ENCODE assay signal across 8 mouse cellular contexts in the genomic region with DNA sequence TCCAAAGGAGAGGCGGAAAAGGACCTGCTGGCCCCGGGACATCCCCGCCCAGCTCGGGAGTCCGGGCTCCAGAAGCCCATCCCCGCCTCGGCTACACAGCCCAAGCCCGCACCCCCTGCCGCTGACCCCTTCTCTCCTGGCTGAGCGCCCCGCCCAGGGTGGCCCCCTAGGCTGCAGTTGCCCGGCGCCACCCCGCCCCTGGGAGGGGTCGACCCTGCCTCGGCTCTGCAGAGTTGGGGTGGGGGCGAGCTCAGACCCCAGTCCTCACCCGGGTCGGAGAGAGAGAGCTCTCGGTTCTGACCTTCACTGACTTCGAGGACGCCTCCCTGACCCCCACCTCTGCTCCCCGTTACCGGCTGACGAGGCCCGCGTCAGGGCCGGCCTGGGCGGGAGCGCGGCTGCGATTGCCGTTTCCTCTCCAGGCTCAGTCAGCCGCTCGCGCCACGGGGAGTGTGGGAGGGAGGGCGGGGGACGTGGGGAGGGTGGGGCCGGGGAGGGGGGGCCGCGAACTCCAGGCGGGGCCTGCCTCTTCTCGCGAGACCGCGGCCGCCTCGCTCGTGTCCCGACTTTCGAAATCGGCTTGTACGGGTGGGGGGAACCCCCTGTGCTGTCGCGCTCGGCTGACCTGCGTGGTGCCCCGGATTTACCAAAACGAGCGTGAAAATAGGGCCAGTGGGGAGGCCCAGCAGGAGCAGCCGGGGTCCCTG. TPM values are rescaled to one million over a fixed set of nuclear protein-coding genes. Genes with fewer than 3 reads are reported as not detected.
DNase-seq lines count a peak whose midpoint lies in the region; ATAC-seq and TF ChIP-seq lines count a peak whose summit lies in the region.

TSS of gene Ggnbp2 (minus strand) at position 481 of the 707 bp plus-strand sequence.

- peak; percentile 62 to 74 for ATAC-seq in hematopoietic stem cell, adult 5-6 weeks (replicated peaks in 1 of 2; ENCODE audit: insufficient read depth in 1 of 2, low FRiP score in 2 of 2, low TSS enrichment in 1 of 2, low read depth in 1 of 2, poor library complexity in 2 of 2, severe bottlenecking in 2 of 2)
- peak; percentile 87 for ATAC-seq in lung, postnatal 0 days

- H3K9me3 ChIP-seq in MEL (replicated peaks; ENCODE audit: insufficient read depth, low read length), result no peaks in the 10 kb centered on the region
- no peaks in the 10 kb centered on the region for H3K9me3 ChIP-seq in lung, postnatal 0 days (ENCODE audit: low read length)

- H3K4me2 ChIP-seq in lung, postnatal 0 days (replicated peaks; ENCODE audit: low read depth, low read length), result peak within 1 kb of the TSS; percentile 77

- peak within 1 kb of the TSS; percentile 97 to 98 for H3K4me3 ChIP-seq in MEL (ENCODE audit: control insufficient read depth in 1 of 2, insufficient read depth in 1 of 2, low read depth in 2 of 2, low read length in 2 of 2)
- H3K4me3 ChIP-seq in cerebellum, adult 2 months (replicated peaks; ENCODE audit: insufficient read depth, low read depth, low read length), result peak within 1 kb of the TSS; percentile 95
- peak within 1 kb of the TSS; percentile 87 for H3K4me3 ChIP-seq in lung, postnatal 0 days (ENCODE audit: low read depth, low read length)

- H3K36me3 ChIP-seq in MEL (ENCODE audit: control insufficient read depth in 1 of 2, insufficient read depth in 2 of 2, low read length in 2 of 2), result peaks cover 16 to 44% of the 10 kb centered on the region in 2 experiments
- H3K36me3 ChIP-seq in lung, postnatal 0 days (ENCODE audit: insufficient read depth, low read length), result no peaks in the 10 kb centered on the region

- H3K79me2 ChIP-seq in MEL (ENCODE audit: control insufficient read depth, insufficient read depth, low read length, poor library complexity), result peaks cover 44% of the 10 kb centered on the region

- peak within 1 kb of the TSS; percentile 100 for H3K9ac ChIP-seq in MEL (ENCODE audit: control insufficient read depth, low read depth, low read length, poor library complexity, severe bottlenecking)
- peak within 1 kb of the TSS; percentile 85 for H3K9ac ChIP-seq in lung, postnatal 0 days (replicated peaks; ENCODE audit: low read depth)

- H3K4me1 ChIP-seq in MEL (ENCODE audit: control insufficient read depth in 1 of 2, insufficient read depth in 2 of 2, low read length in 2 of 2), result peaks cover 14 to 38% of the 10 kb centered on the region in 2 experiments
- peaks cover 2% of the 10 kb centered on the region for H3K4me1 ChIP-seq in cerebellum, adult 2 months (ENCODE audit: control insufficient read depth, insufficient read depth, low read length)
- peaks cover 5% of the 10 kb centered on the region for H3K4me1 ChIP-seq in lung, postnatal 0 days (ENCODE audit: insufficient read depth, low read depth, low read length)

- peak; percentile 96 for DNase-seq in MEL (ENCODE audit: low read depth, low spot score)
- peak; percentile 92 to 93 for DNase-seq in cerebellum, adult 2 months
- peak; percentile 89 for DNase-seq in forelimb bud, embryonic 11.5 days (ENCODE audit: low read depth, low spot score)
- peak; percentile 92 for DNase-seq in layer of hippocampus, adult 9-11 months
- DNase-seq in lung, postnatal 0 days (ENCODE audit: low spot score), result peak; percentile 96
- peak; percentile 88 for DNase-seq in ovary, postnatal 14 days (ENCODE audit: low spot score)
- DNase-seq in thymus, postnatal 14 days, result peak; percentile 95

- TF ChIP-seq EP300 in MEL (IDR thresholded peaks at IDR 0.05; ENCODE audit: low read depth in 1 of 2, low read length in 2 of 2), result peak in 1 of 2 experiments; percentile 28; a peak in 1 of 4 replicates
- TF ChIP-seq EP300 in lung, postnatal 0 days (IDR thresholded peaks at IDR 0.05), result peak; percentile 71; the same call in 1 of the 2 replicates

- no peaks in the 10 kb centered on the region for H3K27me3 ChIP-seq in MEL (ENCODE audit: control insufficient read depth in 1 of 2, insufficient read depth in 2 of 2, low read length in 2 of 2)
- H3K27me3 ChIP-seq in cerebellum, adult 2 months (ENCODE audit: control insufficient read depth, insufficient read depth, low read length), result no peaks in the 10 kb centered on the region
- no peaks in the 10 kb centered on the region for H3K27me3 ChIP-seq in lung, postnatal 0 days (replicated peaks; ENCODE audit: insufficient read depth, low read length)

- TF ChIP-seq RAD21 in MEL (IDR thresholded peaks at IDR 0.05; ENCODE audit: low read depth, low read length), result no peak

- 0 out of 6 replicates have a peak, but pooled peaks of 1 of the 3 experiments have one; percentile 9 for TF ChIP-seq CTCF in MEL (IDR thresholded peaks at IDR 0.05 in 2 of 3, conservative IDR thresholded peaks at IDR 0.05 in 1 of 3; ENCODE audit: control insufficient read depth in 1 of 3, insufficient read depth in 1 of 3, low read depth in 2 of 3, low read length in 3 of 3, poor library complexity in 1 of 3, severe bottlenecking in 1 of 3)
- TF ChIP-seq CTCF in cerebellum, adult 2 months (IDR thresholded peaks at IDR 0.05; ENCODE audit: borderline replicate concordance, insufficient read depth, low read depth, low read length), result no peak
- no peak; the same call in 1 of the 2 replicates for TF ChIP-seq CTCF in lung, postnatal 0 days (IDR thresholded peaks at IDR 0.05)

- H3K27ac ChIP-seq in MEL (ENCODE audit: control insufficient read depth, low read depth, low read length), result peak within 1 kb of the TSS; percentile 100
- H3K27ac ChIP-seq in cerebellum, adult 2 months (ENCODE audit: insufficient read depth, low read length), result peak within 1 kb of the TSS; percentile 98
- peak within 1 kb of the TSS; percentile 100 for H3K27ac ChIP-seq in lung, postnatal 0 days (ENCODE audit: low read length)

- WGBS in cerebellum, adult 2 months, result 1% methylated on average over 54 of the region's 62 CpGs
- 0% methylated on average over 35 of the region's 62 CpGs for WGBS in lung, postnatal 0 days

- peak; percentile 91 to 93 for TF ChIP-seq POLR2A in MEL (IDR thresholded peaks at IDR 0.05; ENCODE audit: control insufficient read depth in 1 of 2, insufficient read depth in 1 of 2, low read depth in 1 of 2, low read length in 2 of 2, poor library complexity in 1 of 2)
- peak; percentile 83 for TF ChIP-seq POLR2A in cerebellum, adult 2 months (IDR thresholded peaks at IDR 0.05; ENCODE audit: borderline replicate concordance, insufficient read depth, low read length)

TF ChIP-seq in MEL, 35 proteins besides CTCF, POLR2A, EP300 and RAD21 (continues in another document):
- peak; percentile 65 for TF ChIP-seq MAX (IDR thresholded peaks at IDR 0.05; ENCODE audit: low read length)
- peak; percentile 97 for TF ChIP-seq POLR2AphosphoS2 (IDR thresholded peaks at IDR 0.05; ENCODE audit: low read length)
- no peak for TF ChIP-seq BHLHE40 (IDR thresholded peaks at IDR 0.05; ENCODE audit: borderline replicate concordance, low read depth, low read length)
- TF ChIP-seq E2F4 (IDR thresholded peaks at IDR 0.05; ENCODE audit: borderline replicate concordance, low read depth, low read length), result 0 out of 2 replicates have a peak, but pooled peaks have one; percentile 69
- TF ChIP-seq JUND (IDR thresholded peaks at IDR 0.05; ENCODE audit: low read depth, low read length), result no peak
- no peak for TF ChIP-seq POLR2AphosphoS5 (IDR thresholded peaks at IDR 0.05; ENCODE audit: borderline replicate concordance, low read depth, low read length)
- peak; percentile 20; the same call in 1 of the 2 replicates for TF ChIP-seq NRF1 (IDR thresholded peaks at IDR 0.05; ENCODE audit: insufficient read depth, low read depth, low read length, poor library complexity, severe bottlenecking)
- no peak for TF ChIP-seq GATA1 (IDR thresholded peaks at IDR 0.05; ENCODE audit: low read depth, low read length)
- TF ChIP-seq ZC3H11A (IDR thresholded peaks at IDR 0.05; ENCODE audit: low read depth, low read length), result no peak
- no peak for TF ChIP-seq CHD1 (IDR thresholded peaks at IDR 0.05; ENCODE audit: low read depth, low read length)
- no peak for TF ChIP-seq MYB (IDR thresholded peaks at IDR 0.05; ENCODE audit: low read depth, low read length)
- 0 out of 2 replicates have a peak, but pooled peaks have one; percentile 21 for TF ChIP-seq ZNF384 (IDR thresholded peaks at IDR 0.05; ENCODE audit: low read depth, low read length)
- TF ChIP-seq NELFE (IDR thresholded peaks at IDR 0.05; ENCODE audit: low read depth, low read length), result peak; percentile 94
- peak; percentile 99 for TF ChIP-seq MAZ (IDR thresholded peaks at IDR 0.05; ENCODE audit: low read depth, low read length)
- TF ChIP-seq USF2 (IDR thresholded peaks at IDR 0.05; ENCODE audit: borderline replicate concordance in 1 of 2, insufficient read depth in 1 of 2, low read depth in 1 of 2, low read length in 2 of 2), result no peak
- 0 out of 2 replicates have a peak, but pooled peaks have one; percentile 7 for TF ChIP-seq MYC (IDR thresholded peaks at IDR 0.05; ENCODE audit: low read depth, low read length)
- no peak; the same call in 1 of the 2 replicates for TF ChIP-seq KAT2A (conservative IDR thresholded peaks at IDR 0.05; ENCODE audit: low read depth, low read length)
- no peak for TF ChIP-seq SMC3 (IDR thresholded peaks at IDR 0.05; ENCODE audit: low read depth, low read length)
- peak; percentile 50; the same call in 1 of the 2 replicates for TF ChIP-seq MEF2A (IDR thresholded peaks at IDR 0.05; ENCODE audit: extremely low read depth, insufficient replicate concordance, low read depth, low read length, poor library complexity, severe bottlenecking)
- TF ChIP-seq USF1 (IDR thresholded peaks at IDR 0.05; ENCODE audit: low read depth, low read length), result no peak
- TF ChIP-seq HCFC1 (IDR thresholded peaks at IDR 0.05; ENCODE audit: low read depth, low read length), result peak; percentile 74
- no peak for TF ChIP-seq MAFK (IDR thresholded peaks at IDR 0.05; ENCODE audit: borderline replicate concordance, low read depth, low read length)
- TF ChIP-seq GABPA (IDR thresholded peaks at IDR 0.05; ENCODE audit: low read depth, low read length), result no peak
- TF ChIP-seq TAL1 (IDR thresholded peaks at IDR 0.05; ENCODE audit: low read length), result no peak
- TF ChIP-seq ZKSCAN1 (IDR thresholded peaks at IDR 0.05; ENCODE audit: low read depth, low read length), result no peak
- TF ChIP-seq ETS1 (IDR thresholded peaks at IDR 0.05; ENCODE audit: low read depth, low read length), result no peak; the same call in none of the 2 replicates
- no peak for TF ChIP-seq RCOR1 (IDR thresholded peaks at IDR 0.05; ENCODE audit: low read depth, low read length)
- peak; percentile 63 for TF ChIP-seq SIN3A (IDR thresholded peaks at IDR 0.05; ENCODE audit: low read length)

RNA-seq across cellular contexts. Expression of gene Ggnbp2, which starts in this region (rescaled TPM):
- total RNA-seq in MEL (2012; rRNA removed), result 55.4 and 65.2 TPM in 2 replicates
- polyA plus RNA-seq in MEL (2012; ENCODE audit: insufficient read depth in 1 of 2, insufficient read length in 2 of 2, low read depth in 1 of 2, low replicate concordance in 2 of 2, missing spikeins in 1 of 2), result 10 to 100 TPM; 83.0 to 89.6 TPM
- 120 and 123 TPM in 2 replicates for polyA plus RNA-seq in cerebellum, adult 2 months (2012; rRNA removed)
- 138 and 163 TPM in 2 replicates for total RNA-seq in hematopoietic stem cell, adult 5-6 weeks (2017)
- polyA plus RNA-seq in lung, postnatal 0 days (2015; fragmentation: Nextera tagmentation; extraction: Ambion mirVana), result 56.4 and 57.3 TPM in 2 replicates

Comparison
In these comparisons a context has a peak if more than half of its experiments do, and no peak if none do; other contexts are left out.
1. Peak in every context shown above with its lines: DNase-seq, ATAC-seq, H3K4me3 ChIP-seq and H3K27ac ChIP-seq.